Mouse (Mus musculus): Measurements from ENCODE around the gene Maml1. TPM values are rescaled to one million over a fixed set of nuclear protein-coding genes. Genes with fewer than 3 reads are reported as not detected.
A peak's percentile ranks its signal among the peaks of the same experiment; 100 is the strongest.

Maml1 gene
- polyA plus RNA-seq, 1 experiment from 2014 or later = 3.2 TPM

DNA sequence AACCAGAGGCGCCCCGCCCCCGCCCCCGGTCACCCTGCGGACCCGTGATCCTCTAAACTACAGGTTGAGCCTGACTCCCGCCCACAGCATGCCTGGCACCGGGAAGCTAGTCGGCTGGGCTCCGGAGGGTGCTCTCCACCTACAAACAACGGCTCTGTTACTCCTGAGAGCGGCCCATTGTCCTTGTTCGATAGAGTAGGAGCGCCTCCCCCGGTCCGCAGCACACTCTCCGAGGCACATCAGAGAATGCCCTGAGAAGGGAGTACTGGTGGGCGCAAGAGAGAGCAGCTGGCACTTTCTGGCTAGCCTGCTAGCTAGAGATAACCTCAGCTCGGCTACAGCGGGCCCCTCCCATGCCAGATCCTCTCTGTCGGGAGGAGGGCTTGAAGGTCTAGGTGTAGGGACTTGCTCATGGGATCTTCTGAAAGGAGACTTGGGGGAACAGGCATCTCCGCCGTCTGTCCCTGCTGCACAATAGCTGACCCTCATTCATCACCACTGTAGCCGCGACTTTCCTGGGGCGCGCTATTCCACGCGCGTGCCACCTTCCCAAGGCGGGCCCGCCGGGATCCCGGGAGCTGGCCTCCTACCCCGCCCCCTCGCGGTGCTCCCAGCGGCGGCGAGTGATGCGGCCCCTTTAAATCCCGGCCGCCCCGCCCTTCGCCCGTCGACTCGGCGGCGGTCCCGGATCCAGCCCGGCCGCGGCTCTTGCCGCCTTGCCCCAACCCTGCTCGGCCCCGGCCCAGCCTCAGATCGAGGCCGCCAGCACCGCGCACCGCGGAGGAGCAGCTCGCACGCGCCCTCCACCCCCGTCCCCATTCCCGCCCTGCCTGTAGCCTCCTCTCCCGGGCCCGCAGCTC, 67.2 kb downstream of the Maml1 start:
- Histone ChIP-seq H3K27ac (peak overlapping the region; percentile 96), H3K27me3 (peaks cover 14% of the 10 kb centered on the region), H3K36me3 (peaks cover 6% of the 10 kb centered on the region; the same call in 1 of the 2 replicates), H3K9ac (peak overlapping the region; percentile 99), H3K4me2 (peak overlapping the region; percentile 98), H3K4me1 (replicated peaks) (peaks cover 59% of the 10 kb centered on the region), H3K4me3 (peak overlapping the region; percentile 92), H3K9me3 (no peaks in the 10 kb centered on the region)
- WGBS = under 1% methylated on average over 67 of the region's 70 CpGs
- peak; percentile 83 for ATAC-seq (ENCODE audit: low FRiP score)

DNA sequence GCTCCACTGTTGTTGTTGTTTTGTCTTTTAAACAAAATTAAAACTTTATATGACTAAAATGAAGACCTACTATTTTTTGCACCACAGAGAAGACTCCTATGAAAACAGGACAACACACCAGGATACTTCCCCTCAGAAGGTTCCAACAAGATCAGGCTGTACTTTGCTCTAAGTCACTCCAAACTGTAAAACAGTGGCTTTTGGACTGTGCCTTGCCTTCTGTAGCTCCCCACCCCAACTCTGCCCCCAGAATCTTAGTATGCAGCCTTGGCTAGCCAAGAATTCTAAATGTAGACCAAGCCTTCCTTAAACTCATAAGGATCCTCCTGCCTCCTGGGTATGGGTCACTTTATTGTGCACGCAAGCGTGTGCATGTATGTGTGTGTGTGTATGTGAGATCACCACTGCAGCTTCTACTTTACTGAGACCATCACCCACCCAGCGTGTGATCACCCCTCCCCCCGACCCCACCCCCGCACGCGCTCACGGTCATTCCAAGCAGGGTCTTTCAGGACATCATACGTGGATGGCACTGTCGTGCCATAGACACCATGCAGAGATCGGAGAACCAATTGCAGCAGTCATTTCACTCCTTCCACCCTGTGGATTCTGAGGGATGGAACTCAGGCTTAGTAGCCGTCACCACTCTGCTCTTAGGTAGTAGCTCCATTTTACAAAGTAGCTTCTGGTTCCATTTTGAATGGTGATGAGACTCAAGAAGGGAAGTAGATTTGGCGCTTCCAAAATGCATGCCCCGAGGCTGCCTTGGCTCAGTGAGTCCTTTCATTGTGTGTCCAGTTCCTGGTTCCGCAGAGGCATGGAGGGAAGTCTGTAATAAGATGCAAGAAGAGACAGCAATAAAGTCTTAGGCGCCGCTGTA, 68.1 kb downstream of the Maml1 start:
- Histone ChIP-seq H3K36me3 (peaks cover 6% of the 10 kb centered on the region; the same call in 1 of the 2 replicates), H3K9ac (peak overlapping the region; percentile 99), H3K27ac (peak overlapping the region; percentile 96), H3K4me1 (replicated peaks) (peaks cover 52% of the 10 kb centered on the region), H3K4me2 (peak overlapping the region; percentile 98), H3K9me3 (no peaks in the 10 kb centered on the region), H3K4me3 (peak overlapping the region; percentile 92), H3K27me3 (peaks cover 5% of the 10 kb centered on the region; the same call in 1 of the 2 replicates)
- WGBS = 6% methylated on average over 17 of the region's 17 CpGs
- ATAC-seq (ENCODE audit: low FRiP score) = peak; percentile 33

DNA sequence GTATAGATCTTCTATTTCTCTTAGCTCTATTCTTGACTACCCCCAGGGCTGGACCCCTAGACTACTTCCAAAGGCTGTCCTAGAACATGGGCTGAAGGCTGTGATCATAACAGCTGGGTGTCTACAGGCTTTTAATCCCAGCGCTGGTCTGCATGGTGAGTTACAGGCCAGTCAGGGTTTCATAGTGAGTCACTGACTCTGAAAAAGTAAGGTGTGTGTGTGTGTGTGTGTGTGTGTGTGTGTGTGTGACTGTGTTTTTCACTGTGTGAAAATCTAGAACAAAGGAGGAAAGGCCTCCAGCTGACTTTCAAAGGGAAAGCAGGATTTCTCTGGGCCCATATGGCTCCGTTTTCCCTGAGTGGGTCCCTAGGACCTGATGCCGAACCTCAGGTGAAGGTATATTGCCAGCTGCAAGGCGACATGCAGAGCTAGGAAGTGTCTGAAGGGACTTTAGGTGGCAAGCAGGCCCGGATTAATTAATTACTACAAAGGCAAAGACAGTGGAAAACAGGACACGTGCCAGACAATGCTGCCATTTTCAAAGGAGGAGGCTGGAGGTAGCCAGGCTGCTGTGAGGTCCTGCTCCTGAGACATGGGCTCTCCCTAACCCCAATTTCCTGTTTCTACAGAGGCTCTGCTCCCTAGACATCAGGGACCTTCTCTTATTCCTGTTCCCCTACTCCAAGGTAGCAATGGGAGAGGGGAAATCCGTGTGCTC, 69.4 kb downstream of the Maml1 start:
- peaks cover 42% of the 10 kb centered on the region for H3K4me1 ChIP-seq (replicated peaks)
- peak overlapping the region; percentile 92 for H3K4me3 ChIP-seq
- 42% methylated on average over 7 of the region's 7 CpGs for WGBS
- no peaks in the 10 kb centered on the region for H3K9me3 ChIP-seq
- ATAC-seq (ENCODE audit: low FRiP score) = no peak
- H3K27me3 ChIP-seq = no peaks in the 10 kb centered on the region
- peaks cover 5% of the 10 kb centered on the region; the same call in 1 of the 2 replicates for H3K36me3 ChIP-seq
- peak overlapping the region; percentile 67 for H3K27ac ChIP-seq
- H3K4me2 ChIP-seq = peak overlapping the region; percentile 98
- H3K9ac ChIP-seq = peak overlapping the region; percentile 99

DNA sequence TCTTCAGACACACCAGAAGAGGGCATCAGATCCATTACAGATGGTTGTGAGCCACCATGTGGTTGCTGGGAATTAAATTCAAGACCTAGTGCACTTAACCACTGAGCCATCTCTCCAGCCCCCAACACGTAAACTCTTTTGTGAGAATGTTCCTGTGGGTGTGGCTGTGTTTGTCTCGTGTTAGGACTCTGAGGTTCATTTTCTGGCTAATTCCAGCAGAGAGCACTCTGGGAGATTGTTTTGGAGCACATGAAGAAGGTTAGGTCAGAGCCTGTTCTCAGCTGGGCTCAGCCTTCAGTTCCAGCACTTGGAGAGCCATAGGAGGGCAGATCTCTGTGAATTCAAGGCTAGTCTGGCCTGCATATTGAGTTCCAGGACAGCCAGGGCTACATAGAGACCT, 72.3 kb downstream of the Maml1 start:
- ATAC-seq (ENCODE audit: low FRiP score) = no peak
- peaks cover 4% of the 10 kb centered on the region; the same call in 1 of the 2 replicates for H3K36me3 ChIP-seq
- no peak overlapping the region for H3K9ac ChIP-seq
- no peaks in the 10 kb centered on the region for H3K9me3 ChIP-seq
- no peaks in the 10 kb centered on the region for H3K27me3 ChIP-seq
- WGBS = 58% methylated on average over 2 of the region's 2 CpGs
- H3K4me1 ChIP-seq (replicated peaks) = peaks cover 36% of the 10 kb centered on the region
- H3K27ac ChIP-seq = no peak overlapping the region
- no peak overlapping the region for H3K4me2 ChIP-seq
- H3K4me3 ChIP-seq = no peak overlapping the region

DNA sequence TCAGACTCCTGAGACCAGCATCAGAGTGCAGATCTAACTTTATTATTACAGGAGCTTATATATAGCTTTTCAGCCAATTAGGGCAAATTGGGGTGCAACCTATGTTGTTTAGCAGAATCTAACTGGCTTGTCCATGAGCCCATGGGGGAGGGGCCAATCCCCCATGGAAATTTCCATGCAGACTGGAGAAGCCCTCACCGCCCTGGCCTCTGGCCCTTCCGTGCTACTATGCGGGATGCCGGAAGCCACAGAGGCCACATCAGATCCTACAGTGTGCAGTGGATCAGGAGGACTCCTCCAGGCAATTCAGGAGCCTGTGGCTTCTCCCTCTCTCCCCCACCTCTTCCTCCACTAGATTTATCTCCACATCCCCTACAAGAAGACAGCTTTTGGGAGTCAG, 74.3 kb downstream of the Maml1 start:
- WGBS = 61% methylated on average over 4 of the region's 4 CpGs
- H3K9ac ChIP-seq = no peak overlapping the region
- H3K36me3 ChIP-seq = peaks cover 4% of the 10 kb centered on the region; the same call in 1 of the 2 replicates
- no peak overlapping the region for H3K4me3 ChIP-seq
- peaks cover 29% of the 10 kb centered on the region for H3K4me1 ChIP-seq (replicated peaks)
- no peak for ATAC-seq (ENCODE audit: low FRiP score)
- no peaks in the 10 kb centered on the region for H3K27me3 ChIP-seq
- no peaks in the 10 kb centered on the region for H3K9me3 ChIP-seq
- H3K4me2 ChIP-seq = no peak overlapping the region
- H3K27ac ChIP-seq = no peak overlapping the region

DNA sequence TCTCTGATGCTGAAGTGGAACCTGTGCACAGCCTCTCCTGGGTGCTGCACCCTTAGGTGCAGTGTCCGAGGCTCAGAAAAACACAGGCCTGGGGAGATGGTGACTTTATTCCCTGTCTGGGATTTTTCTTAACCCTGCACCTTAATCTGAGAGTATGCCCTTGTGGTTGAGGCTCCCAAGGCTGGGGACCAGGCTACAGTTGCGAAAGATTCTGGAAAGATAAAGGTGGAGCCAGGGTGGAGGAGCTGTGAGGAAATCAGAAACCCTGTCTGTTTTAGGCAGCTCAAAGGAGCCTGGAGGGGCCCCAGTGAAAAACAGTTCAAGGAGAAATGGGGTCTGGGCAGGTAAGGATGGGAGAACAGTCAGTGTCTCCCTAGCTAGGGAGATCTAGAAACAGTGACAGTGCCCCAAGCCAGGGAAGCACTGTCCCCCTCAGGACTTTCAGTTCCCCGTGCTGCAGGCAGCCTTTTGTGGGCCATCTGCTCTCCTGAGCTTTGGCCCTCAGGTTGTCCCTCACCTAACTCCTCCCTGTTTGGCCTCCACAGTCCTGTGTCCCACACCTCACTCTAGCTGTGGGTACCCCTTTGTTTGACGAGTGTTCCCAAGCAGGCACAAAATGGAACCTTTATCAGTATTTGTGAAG, 75.3 kb downstream of the Maml1 start:
- H3K4me3 ChIP-seq = no peak overlapping the region
- H3K4me1 ChIP-seq (replicated peaks) = peaks cover 25% of the 10 kb centered on the region
- no peak overlapping the region for H3K27ac ChIP-seq
- no peak overlapping the region for H3K4me2 ChIP-seq
- H3K36me3 ChIP-seq = peaks cover 4% of the 10 kb centered on the region; the same call in 1 of the 2 replicates
- H3K9ac ChIP-seq = no peak overlapping the region
- no peaks in the 10 kb centered on the region for H3K9me3 ChIP-seq
- H3K27me3 ChIP-seq = no peaks in the 10 kb centered on the region
- 76% methylated on average over 4 of the region's 4 CpGs for WGBS
- no peak for ATAC-seq (ENCODE audit: low FRiP score)

DNA sequence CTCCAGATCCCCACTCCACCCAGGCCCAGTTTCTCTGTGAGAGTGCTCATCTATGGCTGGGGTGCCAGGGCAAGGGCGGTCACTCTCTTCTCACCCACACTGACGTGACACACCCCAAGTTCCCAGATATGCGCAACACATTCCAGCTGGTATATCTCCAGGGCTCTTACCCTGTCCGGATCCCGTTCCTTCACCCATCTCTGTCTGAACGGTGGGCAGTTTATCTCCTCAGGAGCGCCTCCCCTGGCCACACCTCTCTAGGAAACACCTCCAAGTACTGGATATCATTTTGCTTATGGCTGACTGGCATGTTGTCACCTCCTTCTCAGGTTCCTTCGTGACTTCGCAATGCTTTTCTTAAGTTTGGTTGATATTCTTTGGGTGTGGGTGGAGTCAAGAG, 76.5 kb downstream of the Maml1 start:
- H3K4me2 ChIP-seq = 0 out of 2 replicates have a peak overlapping the region, but pooled peaks have one; percentile 13
- H3K4me1 ChIP-seq (replicated peaks) = peaks cover 35% of the 10 kb centered on the region
- H3K27ac ChIP-seq = no peak overlapping the region
- H3K9ac ChIP-seq = 0 out of 2 replicates have a peak overlapping the region, but pooled peaks have one; percentile 24
- H3K27me3 ChIP-seq = no peaks in the 10 kb centered on the region
- H3K9me3 ChIP-seq = no peaks in the 10 kb centered on the region
- H3K4me3 ChIP-seq = no peak overlapping the region
- ATAC-seq (ENCODE audit: low FRiP score) = no peak
- peaks cover 1% of the 10 kb centered on the region; the same call in 1 of the 2 replicates for H3K36me3 ChIP-seq
- WGBS = 28% methylated on average over 9 of the region's 9 CpGs

DNA sequence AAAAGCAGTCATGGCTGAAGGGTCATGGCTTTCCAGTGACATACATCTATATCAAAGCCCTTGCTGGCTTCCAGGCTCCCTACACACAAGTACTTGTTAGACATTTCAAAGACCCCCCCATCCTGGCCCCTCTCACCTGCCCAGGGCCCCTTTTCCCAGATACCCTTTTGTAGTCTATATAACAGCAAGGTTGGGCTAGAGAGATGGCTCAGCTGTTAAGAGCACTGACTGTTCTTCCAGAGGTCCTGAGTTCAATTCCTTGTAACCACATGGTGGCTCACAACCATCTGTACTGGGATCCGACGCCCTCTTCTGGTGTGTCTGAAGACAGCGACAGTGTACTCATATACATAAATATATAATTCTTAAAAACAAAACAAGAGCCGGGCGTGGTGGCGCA, 77.5 kb downstream of the Maml1 start:
- Histone ChIP-seq H3K4me1 (replicated peaks) (peaks cover 35% of the 10 kb centered on the region), H3K4me3 (no peak overlapping the region), H3K9ac (no peak overlapping the region), H3K27ac (no peak overlapping the region), H3K9me3 (no peaks in the 10 kb centered on the region), H3K36me3 (no peaks in the 10 kb centered on the region), H3K4me2 (no peak overlapping the region), H3K27me3 (no peaks in the 10 kb centered on the region)
- ATAC-seq (ENCODE audit: low FRiP score) = no peak
- 94% methylated on average over 6 of the region's 6 CpGs for WGBS

DNA sequence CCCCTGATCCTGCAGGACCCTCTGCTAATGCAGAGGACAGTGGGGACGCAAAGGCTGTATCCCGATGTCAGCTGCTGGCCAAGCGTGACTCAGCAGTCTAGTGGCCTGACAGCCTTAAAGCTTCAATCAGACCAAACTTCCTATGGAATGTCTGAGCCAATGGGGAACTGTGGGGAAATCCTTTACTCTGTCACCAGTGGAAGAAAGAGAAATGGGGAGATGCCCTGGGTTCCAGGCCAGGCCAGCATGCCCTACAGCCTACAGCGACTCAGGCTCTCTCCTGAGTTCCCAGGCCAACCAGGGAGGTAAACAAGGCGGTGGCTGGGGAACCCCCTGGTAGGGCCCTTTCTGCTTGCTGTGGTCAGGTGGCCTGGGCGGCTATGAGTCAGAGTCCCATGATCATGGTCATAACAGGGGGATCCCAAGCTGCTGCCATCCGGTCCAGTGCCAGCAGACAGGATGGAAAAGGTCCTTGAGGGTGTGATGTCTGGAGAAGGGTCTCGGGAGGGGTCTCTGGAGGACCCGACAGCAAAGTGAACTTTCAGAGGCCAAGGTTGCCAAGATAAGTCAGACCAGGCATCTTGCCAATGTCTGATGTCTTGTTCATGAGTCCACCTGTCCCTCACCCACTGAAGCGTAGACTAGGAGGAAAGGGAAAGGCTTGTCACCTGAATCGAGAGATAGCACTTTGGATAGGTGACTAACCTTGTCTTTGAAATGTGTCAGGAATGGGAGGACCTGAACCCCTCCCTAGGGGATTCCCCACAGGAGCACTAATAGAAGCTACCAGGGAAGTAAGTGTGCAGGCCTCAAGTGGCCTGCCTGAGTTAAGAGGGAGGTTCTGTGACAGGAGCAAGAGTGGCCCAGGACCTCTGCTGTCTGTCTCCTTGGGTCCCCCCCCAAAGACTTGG, 79.0 kb downstream of the Maml1 start:
- H3K27ac ChIP-seq = no peak overlapping the region; the same call in 1 of the 2 replicates
- 67% methylated on average over 11 of the region's 11 CpGs for WGBS
- no peaks in the 10 kb centered on the region for H3K9me3 ChIP-seq
- peaks cover 48% of the 10 kb centered on the region for H3K4me1 ChIP-seq (replicated peaks)
- no peak for ATAC-seq (ENCODE audit: low FRiP score)
- H3K4me3 ChIP-seq = no peak overlapping the region
- no peak overlapping the region for H3K4me2 ChIP-seq
- peaks cover under 1% of the 10 kb centered on the region; the same call in 1 of the 2 replicates for H3K36me3 ChIP-seq
- peak overlapping the region; percentile 4; the same call in 1 of the 2 replicates for H3K9ac ChIP-seq
- no peaks in the 10 kb centered on the region for H3K27me3 ChIP-seq

DNA sequence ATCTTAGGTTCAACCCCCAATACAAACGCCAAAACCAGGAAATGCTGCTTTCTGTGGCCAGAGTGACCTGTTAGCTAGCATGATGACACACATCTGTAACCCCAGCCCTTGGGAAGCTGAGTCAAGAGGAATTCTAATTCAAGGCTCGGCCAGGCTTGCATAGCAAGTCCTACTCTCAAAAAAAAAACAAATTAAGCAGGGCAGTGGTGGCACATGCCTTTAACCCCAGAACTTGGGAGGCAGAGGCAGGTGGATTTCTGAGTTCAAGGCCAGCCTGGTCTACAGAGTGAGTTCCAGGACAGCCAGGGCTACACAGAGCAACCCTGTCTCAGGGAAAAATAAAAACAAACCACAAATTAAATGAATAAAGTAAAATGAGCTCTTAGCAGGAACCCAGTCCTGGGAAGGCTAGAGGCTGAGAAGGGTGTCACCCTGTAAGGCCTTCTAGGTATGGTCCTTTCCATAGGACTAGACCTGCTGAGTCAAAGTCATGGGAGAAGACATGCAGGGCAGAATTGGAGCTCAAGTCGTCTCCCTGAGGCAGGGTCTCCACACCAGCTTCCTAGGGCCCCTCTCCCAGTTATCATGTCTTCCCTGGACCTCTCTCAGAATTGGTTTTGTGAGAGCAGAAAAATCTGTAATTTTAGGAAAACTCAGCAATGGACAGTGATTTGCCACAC, 79.9 kb downstream of the Maml1 start:
- WGBS = 78% methylated on average over 3 of the region's 3 CpGs

More for the DNA sequence above, 79.9 kb downstream of the Maml1 start:
- peaks cover 48% of the 10 kb centered on the region for H3K4me1 ChIP-seq (replicated peaks)
- no peak overlapping the region for H3K4me2 ChIP-seq
- no peak for ATAC-seq (ENCODE audit: low FRiP score)
- H3K4me3 ChIP-seq = no peak overlapping the region
- peak overlapping the region; percentile 4; the same call in 1 of the 2 replicates for H3K9ac ChIP-seq
- no peak overlapping the region for H3K27ac ChIP-seq
- H3K27me3 ChIP-seq = no peaks in the 10 kb centered on the region
- H3K9me3 ChIP-seq = no peaks in the 10 kb centered on the region
- peaks cover 9% of the 10 kb centered on the region for H3K36me3 ChIP-seq
